Mouse (Mus musculus): Measurements from ENCODE around the gene Sh3glb2. TPM values are rescaled to one million over a fixed set of nuclear protein-coding genes. Genes with fewer than 3 reads are reported as not detected.

Sh3glb2 gene
- polyA plus RNA-seq, 1 experiment from 2014 or later, result 85.0 TPM

- peak overlapping the region; percentile 32 for H3K9ac ChIP-seq
- WGBS, result 70% methylated on average over 4 of the region's 4 CpGs
- no peak for ATAC-seq (ENCODE audit: low FRiP score, low read depth)
These were observed 3.3 kb downstream of the Sh3glb2 start for GRCm38 (mm10) chr2:30355861-30356260.

GRCm38 (mm10) chr2:30351149-30351548 lies 8.0 kb downstream of the Sh3glb2 start:
- 77% methylated on average over 2 of the region's 2 CpGs for WGBS

More at GRCm38 (mm10) chr2:30355861-30356260, 3.3 kb downstream of the Sh3glb2 start:
- H3K4me1 ChIP-seq, result peaks cover 23% of the 10 kb centered on the region
- no peak overlapping the region for H3K27ac ChIP-seq
- H3K4me2 ChIP-seq (replicated peaks), result no peak overlapping the region
- H3K9me3 ChIP-seq, result no peaks in the 10 kb centered on the region
- H3K36me3 ChIP-seq, result peaks cover 36% of the 10 kb centered on the region
- no peak overlapping the region for H3K4me3 ChIP-seq
- no peaks in the 10 kb centered on the region for H3K27me3 ChIP-seq

GRCm38 (mm10) chr2:30349196-30349595 lies 9.9 kb downstream of the Sh3glb2 start:
- H3K9ac ChIP-seq, result no peak overlapping the region
- WGBS, result 81% methylated on average over 6 of the region's 6 CpGs
- H3K27ac ChIP-seq, result no peak overlapping the region
- H3K4me1 ChIP-seq, result no peaks in the 10 kb centered on the region
- no peaks in the 10 kb centered on the region for H3K9me3 ChIP-seq
- peaks cover 92% of the 10 kb centered on the region for H3K36me3 ChIP-seq
- ATAC-seq (ENCODE audit: low FRiP score, low read depth), result no peak
- no peaks in the 10 kb centered on the region for H3K27me3 ChIP-seq
- no peak overlapping the region for H3K4me2 ChIP-seq (replicated peaks)
- H3K4me3 ChIP-seq, result no peak overlapping the region

More at GRCm38 (mm10) chr2:30351149-30351548, 8.0 kb downstream of the Sh3glb2 start:
- no peaks in the 10 kb centered on the region for H3K27me3 ChIP-seq
- H3K9me3 ChIP-seq, result no peaks in the 10 kb centered on the region
- H3K4me3 ChIP-seq, result no peak overlapping the region
- peaks cover 83% of the 10 kb centered on the region for H3K36me3 ChIP-seq
- no peaks in the 10 kb centered on the region for H3K4me1 ChIP-seq
- H3K4me2 ChIP-seq (replicated peaks), result no peak overlapping the region
- ATAC-seq (ENCODE audit: low FRiP score, low read depth), result no peak
- no peak overlapping the region for H3K27ac ChIP-seq
- no peak overlapping the region for H3K9ac ChIP-seq

DNA sequence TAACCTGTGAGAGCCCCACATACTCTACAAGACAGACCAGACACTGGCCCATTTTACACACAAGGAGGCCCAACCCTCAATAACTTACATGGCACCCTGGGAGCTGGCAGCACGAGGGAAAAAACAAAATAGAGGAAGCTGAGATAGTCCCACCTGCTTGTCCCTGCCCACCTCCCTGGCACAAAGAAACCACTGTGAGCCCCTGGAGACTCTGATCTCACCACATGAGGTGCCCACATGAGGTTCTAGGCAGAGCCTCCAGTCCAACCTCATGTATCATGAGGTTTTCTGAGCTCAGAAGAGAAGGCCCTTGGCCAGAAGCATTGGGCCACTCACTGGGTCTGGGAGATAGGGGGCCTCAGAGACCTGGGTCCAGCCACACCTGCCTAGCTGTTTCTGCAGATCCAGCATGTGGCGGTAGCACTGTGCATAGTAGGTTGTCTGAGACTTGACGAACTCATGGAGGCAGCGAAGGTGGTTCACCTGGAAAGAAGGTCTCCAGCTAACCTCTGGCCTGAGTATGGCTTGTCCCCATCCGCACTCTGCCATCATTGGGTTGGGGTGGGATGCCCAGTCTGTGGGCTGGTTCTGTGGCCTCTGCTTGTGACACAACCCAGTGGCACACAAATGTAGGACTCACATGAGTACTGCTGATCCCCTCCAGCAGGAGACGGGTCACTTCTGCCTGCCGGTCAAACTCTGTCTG lies 13.0 kb downstream of the Sh3glb2 start:
- no peak overlapping the region for H3K4me3 ChIP-seq
- no peak overlapping the region for H3K9ac ChIP-seq
- no peaks in the 10 kb centered on the region for H3K9me3 ChIP-seq
- no peaks in the 10 kb centered on the region for H3K27me3 ChIP-seq
- H3K4me2 ChIP-seq (replicated peaks), result no peak overlapping the region
- no peak for ATAC-seq (ENCODE audit: low FRiP score, low read depth)
- H3K36me3 ChIP-seq, result peaks cover 100% of the 10 kb centered on the region
- WGBS, result 90% methylated on average over 7 of the region's 7 CpGs
- H3K27ac ChIP-seq, result no peak overlapping the region
- peaks cover 3% of the 10 kb centered on the region; the same call in 1 of the 2 replicates for H3K4me1 ChIP-seq

- Histone ChIP-seq H3K9ac (no peak overlapping the region), H3K27me3 (no peaks in the 10 kb centered on the region), H3K36me3 (peaks cover 100% of the 10 kb centered on the region), H3K4me1 (peaks cover 3% of the 10 kb centered on the region; the same call in 1 of the 2 replicates), H3K4me3 (no peak overlapping the region), H3K4me2 (replicated peaks) (no peak overlapping the region), H3K9me3 (no peaks in the 10 kb centered on the region), H3K27ac (no peak overlapping the region)
- 79% methylated on average over 14 of the region's 14 CpGs for WGBS
- ATAC-seq (ENCODE audit: low FRiP score, low read depth), result no peak
These were observed 15.5 kb downstream of the Sh3glb2 start for GRCm38 (mm10) chr2:30343601-30344137.

GRCm38 (mm10) chr2:30342544-30342943 lies 16.6 kb downstream of the Sh3glb2 start:
- H3K36me3 ChIP-seq, result peaks cover 98% of the 10 kb centered on the region
- ATAC-seq (ENCODE audit: low FRiP score, low read depth), result no peak
- H3K27me3 ChIP-seq, result no peaks in the 10 kb centered on the region
- H3K9me3 ChIP-seq, result no peaks in the 10 kb centered on the region
- H3K4me1 ChIP-seq, result peaks cover 3% of the 10 kb centered on the region; the same call in 1 of the 2 replicates
- no peak overlapping the region for H3K9ac ChIP-seq
- no peak overlapping the region for H3K4me2 ChIP-seq (replicated peaks)
- H3K4me3 ChIP-seq, result no peak overlapping the region
- WGBS, result 91% methylated on average over 7 of the region's 7 CpGs
- H3K27ac ChIP-seq, result no peak overlapping the region

GRCm38 (mm10) chr2:30342061-30342460 lies 17.1 kb downstream of the Sh3glb2 start:
- WGBS, result 93% methylated on average over 3 of the region's 3 CpGs
- H3K4me1 ChIP-seq, result peaks cover 3% of the 10 kb centered on the region; the same call in 1 of the 2 replicates
- H3K4me3 ChIP-seq, result no peak overlapping the region
- no peaks in the 10 kb centered on the region for H3K27me3 ChIP-seq
- H3K4me2 ChIP-seq (replicated peaks), result no peak overlapping the region
- no peak overlapping the region for H3K9ac ChIP-seq
- H3K9me3 ChIP-seq, result no peaks in the 10 kb centered on the region
- H3K27ac ChIP-seq, result no peak overlapping the region
- ATAC-seq (ENCODE audit: low FRiP score, low read depth), result no peak
- peaks cover 98% of the 10 kb centered on the region for H3K36me3 ChIP-seq

- H3K4me1 ChIP-seq, result no peaks in the 10 kb centered on the region
- H3K9me3 ChIP-seq, result no peaks in the 10 kb centered on the region
- no peak overlapping the region for H3K27ac ChIP-seq
- peaks cover 98% of the 10 kb centered on the region for H3K36me3 ChIP-seq
- 61% methylated on average over 12 of the region's 12 CpGs for WGBS
- no peak overlapping the region for H3K9ac ChIP-seq
- H3K27me3 ChIP-seq, result no peaks in the 10 kb centered on the region
- no peak overlapping the region for H3K4me2 ChIP-seq (replicated peaks)
- H3K4me3 ChIP-seq, result no peak overlapping the region
- no peak for ATAC-seq (ENCODE audit: low FRiP score, low read depth)
These were observed 22.0 kb downstream of the Sh3glb2 start for GRCm38 (mm10) chr2:30337179-30337578.

DNA sequence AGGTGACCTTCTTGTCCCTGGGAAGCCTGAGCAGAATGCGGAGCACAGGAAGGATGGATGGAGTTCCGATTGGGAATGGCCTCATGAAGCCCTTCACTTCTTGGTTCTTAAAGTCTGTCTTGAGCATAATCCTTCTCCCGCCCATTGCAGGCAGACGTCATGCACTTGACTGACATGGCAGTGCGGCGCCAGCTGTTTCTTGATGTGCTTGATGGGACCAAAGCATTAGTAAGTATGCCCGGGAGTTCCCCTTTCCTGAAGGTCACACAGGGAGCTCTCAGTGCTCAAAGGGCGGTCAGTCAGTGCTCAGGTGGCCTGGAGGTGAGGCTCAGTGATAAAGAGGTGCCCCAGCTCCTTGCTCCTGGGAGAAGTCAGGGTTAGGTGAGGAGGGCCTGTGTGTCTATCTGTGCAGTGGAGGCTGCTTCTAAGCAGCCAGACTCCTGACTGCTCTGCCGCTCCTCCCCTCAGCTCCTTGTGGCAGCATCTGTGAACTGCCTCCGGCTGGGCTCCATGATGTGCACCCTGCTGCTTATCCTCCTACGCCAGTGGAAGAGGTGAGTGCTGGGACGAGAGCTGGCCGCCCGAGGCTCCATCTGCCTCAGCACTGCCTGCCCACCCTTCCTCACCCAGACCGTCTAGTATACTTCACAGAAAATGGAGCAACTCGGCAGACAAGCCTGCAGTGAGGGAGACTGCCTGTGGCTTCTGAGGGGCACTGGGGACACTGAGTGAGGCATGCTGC lies 22.8 kb downstream of the Sh3glb2 start:
- Histone ChIP-seq H3K4me3 (no peak overlapping the region), H3K36me3 (peaks cover 98% of the 10 kb centered on the region), H3K9ac (no peak overlapping the region), H3K4me1 (no peaks in the 10 kb centered on the region), H3K27ac (no peak overlapping the region), H3K27me3 (no peaks in the 10 kb centered on the region), H3K9me3 (no peaks in the 10 kb centered on the region), H3K4me2 (replicated peaks) (no peak overlapping the region)
- WGBS, result 83% methylated on average over 16 of the region's 16 CpGs
- no peak for ATAC-seq (ENCODE audit: low FRiP score, low read depth)

- H3K4me3 ChIP-seq, result no peak overlapping the region
- 94% methylated on average over 2 of the region's 2 CpGs for WGBS
- no peak overlapping the region for H3K27ac ChIP-seq
- no peak for ATAC-seq (ENCODE audit: low FRiP score, low read depth)
- peaks cover 98% of the 10 kb centered on the region for H3K36me3 ChIP-seq
- no peak overlapping the region for H3K9ac ChIP-seq
- H3K27me3 ChIP-seq, result no peaks in the 10 kb centered on the region
- H3K9me3 ChIP-seq, result no peaks in the 10 kb centered on the region
- no peak overlapping the region for H3K4me2 ChIP-seq (replicated peaks)
- no peaks in the 10 kb centered on the region for H3K4me1 ChIP-seq
These were observed 23.8 kb downstream of the Sh3glb2 start for GRCm38 (mm10) chr2:30335324-30335723.

DNA sequence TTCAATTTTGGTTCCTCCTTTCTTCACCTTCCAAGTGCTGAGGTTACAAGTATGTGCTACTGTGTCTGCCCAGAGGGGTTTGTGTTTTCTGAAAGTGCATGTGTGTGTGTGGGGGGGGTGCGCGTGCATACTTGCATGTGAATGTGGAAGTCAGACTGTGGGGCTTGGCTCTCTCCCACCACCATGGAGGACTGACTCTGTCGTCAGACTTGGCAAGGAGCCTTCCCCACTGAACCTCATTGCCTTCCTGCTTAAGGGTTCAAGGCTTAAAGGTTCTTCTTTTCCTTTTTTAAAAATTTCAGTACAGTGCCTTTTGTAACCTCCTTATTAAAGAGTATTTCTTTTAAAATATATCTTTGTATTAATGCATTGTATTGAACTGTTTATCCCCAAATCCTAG lies 30.3 kb downstream of the Sh3glb2 start:
- H3K36me3 ChIP-seq, result peaks cover 98% of the 10 kb centered on the region
- no peaks in the 10 kb centered on the region for H3K9me3 ChIP-seq
- H3K9ac ChIP-seq, result no peak overlapping the region
- no peaks in the 10 kb centered on the region for H3K4me1 ChIP-seq
- no peak overlapping the region for H3K4me2 ChIP-seq (replicated peaks)
- H3K4me3 ChIP-seq, result no peak overlapping the region
- 90% methylated on average over 3 of the region's 3 CpGs for WGBS
- no peaks in the 10 kb centered on the region for H3K27me3 ChIP-seq
- no peak for ATAC-seq (ENCODE audit: low FRiP score, low read depth)
- no peak overlapping the region for H3K27ac ChIP-seq

DNA sequence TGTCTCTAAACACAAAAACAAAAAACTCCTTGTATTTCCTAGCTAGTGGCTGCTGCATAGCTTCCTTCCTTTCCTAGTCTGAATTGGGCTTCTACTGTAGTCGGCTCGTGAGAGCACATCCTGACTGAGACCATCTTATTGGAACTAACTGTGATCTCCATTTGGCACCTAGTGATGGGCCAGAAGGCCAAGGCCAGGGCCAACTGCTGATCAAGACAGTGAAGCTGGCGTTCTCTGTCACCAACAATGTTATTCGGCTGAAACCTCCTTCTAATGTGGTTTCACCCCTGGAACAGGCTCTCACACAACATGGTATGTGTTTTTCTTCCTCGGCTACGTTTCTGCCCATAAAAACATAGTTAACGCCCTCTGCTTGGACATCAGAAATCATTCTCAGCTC lies 31.9 kb downstream of the Sh3glb2 start:
- Histone ChIP-seq H3K9ac (no peak overlapping the region), H3K27ac (no peak overlapping the region), H3K4me1 (no peaks in the 10 kb centered on the region), H3K36me3 (peaks cover 98% of the 10 kb centered on the region), H3K4me3 (no peak overlapping the region), H3K9me3 (no peaks in the 10 kb centered on the region), H3K27me3 (no peaks in the 10 kb centered on the region), H3K4me2 (replicated peaks) (no peak overlapping the region)
- 85% methylated on average over 7 of the region's 7 CpGs for WGBS
- no peak for ATAC-seq (ENCODE audit: low FRiP score, low read depth)

Data from limb, embryonic 13.5 days (tissue).